Mouse (Mus musculus): ENCODE results near the gene N4bp2. TPM values are rescaled to one million over a fixed set of nuclear protein-coding genes. Genes with fewer than 3 reads are reported as not detected.
A peak's percentile ranks its signal among the peaks of the same experiment; 100 is the strongest.
"Not testable (repeated sequence)": the region's sequence is repeated elsewhere in the genome, so short reads cannot be mapped to it uniquely, and the experiment has no call there.

N4bp2 gene
- 14.2 and 19.0 TPM in 2 replicates for polyA plus RNA-seq (2015; fragmentation: Nextera tagmentation; extraction: Ambion mirVana)

- H3K4me2 ChIP-seq (ENCODE audit: low read length) = peak within 1 kb of the TSS; percentile 74
- H3K9ac ChIP-seq (ENCODE audit: low read depth, low read length) = peak within 1 kb of the TSS; percentile 94
- H3K4me1 ChIP-seq (ENCODE audit: control insufficient read depth, insufficient read depth, low read length) = peaks cover 10% of the 10 kb centered on the region
- ATAC-seq = peak; percentile 64
- no peaks in the 10 kb centered on the region for H3K36me3 ChIP-seq (ENCODE audit: control insufficient read depth, insufficient read depth, low read length)
- under 1% methylated on average over 61 of the region's 80 CpGs for WGBS
- peak within 1 kb of the TSS; percentile 99 for H3K27ac ChIP-seq (ENCODE audit: low read length)
- no peaks in the 10 kb centered on the region for H3K9me3 ChIP-seq (replicated peaks; ENCODE audit: control insufficient read depth, low read length, poor library complexity, severe bottlenecking)
- H3K4me3 ChIP-seq (ENCODE audit: low read depth, low read length) = peak within 1 kb of the TSS; percentile 78
- H3K27me3 ChIP-seq (ENCODE audit: control insufficient read depth, insufficient read depth, low read depth, low read length) = no peaks in the 10 kb centered on the region
These were observed at the start of gene N4bp2 for GRCm38 (mm10) chr5:65763088-65763915. Gene N4bp2, plus strand, starts transcription at chr5:65763521.

DNA sequence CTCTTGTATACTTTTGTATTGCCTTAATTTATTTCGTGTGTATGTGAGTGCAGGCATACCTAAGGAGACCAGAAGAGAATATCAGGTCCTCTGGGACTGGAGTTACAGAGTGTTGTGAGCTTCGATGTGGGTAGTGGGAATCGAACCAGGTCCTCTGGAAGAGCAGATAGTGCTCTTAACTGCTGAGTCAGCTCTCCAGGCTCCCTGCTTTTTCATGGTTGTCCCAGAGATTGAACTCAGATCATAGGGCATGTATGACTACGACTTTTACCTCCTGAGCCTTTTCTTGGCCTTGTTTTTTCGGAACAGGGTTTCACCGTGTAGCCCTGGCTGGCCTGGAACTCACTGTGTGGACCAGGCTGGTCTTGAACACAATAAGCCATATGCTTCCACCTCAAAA, 48.2 kb upstream of the N4bp2 start:
- no peak overlapping the region for H3K27ac ChIP-seq (ENCODE audit: low read length)
- 81% methylated on average over 6 of the region's 6 CpGs for WGBS
- H3K9ac ChIP-seq (ENCODE audit: low read depth, low read length) = no peak overlapping the region
- H3K4me1 ChIP-seq (ENCODE audit: control insufficient read depth, insufficient read depth, low read length) = no peaks in the 10 kb centered on the region
- H3K4me3 ChIP-seq (ENCODE audit: low read depth, low read length) = no peak overlapping the region
- no peaks in the 10 kb centered on the region for H3K36me3 ChIP-seq (ENCODE audit: control insufficient read depth, insufficient read depth, low read length)
- no peaks in the 10 kb centered on the region for H3K9me3 ChIP-seq (replicated peaks; ENCODE audit: control insufficient read depth, low read length, poor library complexity, severe bottlenecking)
- H3K27me3 ChIP-seq (ENCODE audit: control insufficient read depth, insufficient read depth, low read depth, low read length) = no peaks in the 10 kb centered on the region
- no peak overlapping the region for H3K4me2 ChIP-seq (ENCODE audit: low read length)
- no peak for ATAC-seq

DNA sequence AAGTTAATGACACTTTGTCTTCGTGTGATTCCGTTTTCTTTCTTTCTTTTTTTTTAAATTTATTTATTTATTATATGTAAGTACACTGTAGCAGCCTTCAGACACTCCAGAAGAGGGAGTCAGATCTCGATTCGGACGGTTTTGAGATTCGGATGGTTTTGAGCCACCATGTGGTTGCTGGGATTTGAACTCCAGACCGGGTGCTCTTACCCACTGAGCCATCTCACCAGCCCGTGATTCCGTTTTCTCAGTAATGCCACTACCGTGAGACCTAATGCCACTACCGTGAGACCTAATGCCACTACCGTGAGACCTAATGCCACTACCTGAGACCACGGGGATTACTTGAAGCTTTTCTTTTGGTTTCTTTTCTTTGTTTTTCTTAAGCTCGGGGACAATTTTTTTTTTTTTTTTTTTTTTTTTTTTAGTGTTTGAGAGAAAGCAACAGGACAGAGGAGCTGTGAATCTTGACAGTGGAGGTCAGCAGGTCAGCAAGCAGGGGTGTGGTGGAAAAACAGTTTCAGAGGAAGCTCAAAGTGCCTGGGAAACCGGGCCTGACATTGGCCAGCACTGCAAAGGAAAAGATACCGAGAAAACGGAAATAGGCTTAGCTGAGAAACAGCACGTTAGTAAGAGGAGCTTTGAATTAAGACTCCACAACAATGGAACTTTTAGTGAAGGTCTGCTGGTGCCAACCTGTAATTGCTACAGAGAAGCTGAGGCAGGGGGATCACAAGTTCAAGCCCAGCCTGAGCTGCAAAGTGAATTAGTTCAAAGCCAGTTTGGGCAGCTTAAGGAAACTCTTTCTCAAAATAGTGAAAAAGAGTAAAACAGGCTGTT, 46.0 kb upstream of the N4bp2 start:
- Histone ChIP-seq H3K27me3 (ENCODE audit: control insufficient read depth, insufficient read depth, low read depth, low read length) (no peaks in the 10 kb centered on the region), H3K4me3 (ENCODE audit: low read depth, low read length) (no peak overlapping the region), H3K36me3 (ENCODE audit: control insufficient read depth, insufficient read depth, low read length) (no peaks in the 10 kb centered on the region), H3K4me2 (ENCODE audit: low read length) (no peak overlapping the region), H3K9me3 (replicated peaks; ENCODE audit: control insufficient read depth, low read length, poor library complexity, severe bottlenecking) (no peaks in the 10 kb centered on the region), H3K4me1 (ENCODE audit: control insufficient read depth, insufficient read depth, low read length) (no peaks in the 10 kb centered on the region), H3K27ac (ENCODE audit: low read length) (no peak overlapping the region), H3K9ac (ENCODE audit: low read depth, low read length) (no peak overlapping the region)
- no peak for ATAC-seq
- 83% methylated on average over 18 of the region's 18 CpGs for WGBS

DNA sequence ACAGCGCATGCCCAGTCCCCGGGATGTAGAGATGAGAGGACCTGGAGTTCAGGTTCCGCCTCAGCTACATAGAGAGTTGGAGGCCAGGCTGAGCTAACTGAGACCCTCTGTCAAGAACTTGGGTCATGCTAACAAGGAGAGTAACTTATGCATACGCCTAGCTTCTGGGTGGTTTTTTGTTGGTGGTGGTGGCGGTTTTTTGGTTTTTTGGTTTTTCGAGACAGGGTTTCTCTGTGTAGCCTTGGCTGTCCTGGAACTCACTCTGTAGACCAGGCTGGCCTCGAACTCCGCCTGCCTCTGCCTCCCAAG, 45.5 kb upstream of the N4bp2 start:
- H3K27me3 ChIP-seq (ENCODE audit: control insufficient read depth, insufficient read depth, low read depth, low read length); H3K4me1 ChIP-seq (ENCODE audit: control insufficient read depth, insufficient read depth, low read length); H3K9ac ChIP-seq (ENCODE audit: low read depth, low read length); ATAC-seq; H3K36me3 ChIP-seq (ENCODE audit: control insufficient read depth, insufficient read depth, low read length); H3K9me3 ChIP-seq (replicated peaks; ENCODE audit: control insufficient read depth, low read length, poor library complexity, severe bottlenecking); H3K27ac ChIP-seq (ENCODE audit: low read length); H3K4me2 ChIP-seq (ENCODE audit: low read length); H3K4me3 ChIP-seq (ENCODE audit: low read depth, low read length): not testable (repeated sequence)
- 96% methylated on average over 8 of the region's 8 CpGs for WGBS

- Histone ChIP-seq H3K4me1 (ENCODE audit: control insufficient read depth, insufficient read depth, low read length) (no peaks in the 10 kb centered on the region), H3K27ac (ENCODE audit: low read length) (no peak overlapping the region), H3K36me3 (ENCODE audit: control insufficient read depth, insufficient read depth, low read length) (no peaks in the 10 kb centered on the region), H3K27me3 (ENCODE audit: control insufficient read depth, insufficient read depth, low read depth, low read length) (no peaks in the 10 kb centered on the region), H3K9me3 (replicated peaks; ENCODE audit: control insufficient read depth, low read length, poor library complexity, severe bottlenecking) (no peaks in the 10 kb centered on the region), H3K4me3 (ENCODE audit: low read depth, low read length) (no peak overlapping the region), H3K4me2 (ENCODE audit: low read length) (no peak overlapping the region), H3K9ac (ENCODE audit: low read depth, low read length) (no peak overlapping the region)
- 33% methylated on average over 3 of the region's 3 CpGs for WGBS
- no peak for ATAC-seq
These were observed 45.0 kb upstream of the N4bp2 start for GRCm38 (mm10) chr5:65718368-65718767.

- Histone ChIP-seq H3K9me3 (replicated peaks; ENCODE audit: control insufficient read depth, low read length, poor library complexity, severe bottlenecking) (no peaks in the 10 kb centered on the region), H3K4me2 (ENCODE audit: low read length) (peak overlapping the region; percentile 61), H3K27ac (ENCODE audit: low read length) (peak overlapping the region; percentile 56), H3K9ac (ENCODE audit: low read depth, low read length) (peak overlapping the region; percentile 47), H3K36me3 (ENCODE audit: control insufficient read depth, insufficient read depth, low read length) (no peaks in the 10 kb centered on the region), H3K4me3 (ENCODE audit: low read depth, low read length) (peak overlapping the region; percentile 42), H3K4me1 (ENCODE audit: control insufficient read depth, insufficient read depth, low read length) (peaks cover 2% of the 10 kb centered on the region; the same call in 1 of the 2 replicates), H3K27me3 (ENCODE audit: control insufficient read depth, insufficient read depth, low read depth, low read length) (no peaks in the 10 kb centered on the region)
- WGBS = under 1% methylated on average over 23 of the region's 23 CpGs
- ATAC-seq = peak; percentile 88
These were observed 38.8 kb upstream of the N4bp2 start for GRCm38 (mm10) chr5:65724311-65725054.

DNA sequence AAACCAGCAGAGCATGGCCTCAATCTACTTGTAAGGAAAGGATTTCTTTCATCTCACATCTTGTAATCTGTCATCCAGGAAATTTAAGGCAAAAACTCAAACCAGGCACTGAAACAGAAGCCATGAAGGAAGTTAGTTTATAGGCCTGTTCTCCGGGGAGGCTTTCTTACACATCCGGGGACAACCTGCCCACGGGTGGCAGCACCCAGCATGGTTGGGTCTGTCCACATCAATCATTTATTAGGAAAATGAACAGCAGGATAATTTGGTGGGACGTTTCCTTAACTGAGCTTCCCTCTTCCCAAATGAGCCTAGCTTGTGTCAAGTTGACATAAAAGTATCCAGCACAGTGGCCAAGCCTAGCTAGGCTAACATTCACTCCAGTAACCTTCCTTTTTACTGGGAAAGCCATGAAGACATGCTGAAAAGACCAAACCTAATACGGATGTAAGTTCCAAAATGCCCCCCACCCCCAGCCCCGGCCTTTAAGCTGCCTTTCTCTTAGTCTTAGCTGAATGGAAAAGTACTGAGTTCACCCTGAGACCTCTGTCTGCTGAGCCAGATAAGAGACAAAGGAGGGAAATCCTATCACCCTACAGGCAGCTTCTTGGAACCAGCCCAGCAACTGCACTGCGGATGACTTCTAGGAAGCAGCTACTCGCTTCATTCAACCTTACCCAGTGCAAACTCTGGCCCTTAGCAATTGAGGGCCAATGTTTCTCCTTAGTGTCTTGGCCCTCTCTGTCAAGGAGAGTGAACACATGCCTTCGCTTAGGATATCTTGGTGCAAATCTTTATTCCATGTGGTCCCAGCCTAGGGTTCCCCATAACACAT, 31.9 kb upstream of the N4bp2 start:
- Histone ChIP-seq H3K4me1 (ENCODE audit: control insufficient read depth, insufficient read depth, low read length) (no peaks in the 10 kb centered on the region), H3K36me3 (ENCODE audit: control insufficient read depth, insufficient read depth, low read length) (no peaks in the 10 kb centered on the region)
- 42% methylated on average over 9 of the region's 9 CpGs for WGBS

DNA sequence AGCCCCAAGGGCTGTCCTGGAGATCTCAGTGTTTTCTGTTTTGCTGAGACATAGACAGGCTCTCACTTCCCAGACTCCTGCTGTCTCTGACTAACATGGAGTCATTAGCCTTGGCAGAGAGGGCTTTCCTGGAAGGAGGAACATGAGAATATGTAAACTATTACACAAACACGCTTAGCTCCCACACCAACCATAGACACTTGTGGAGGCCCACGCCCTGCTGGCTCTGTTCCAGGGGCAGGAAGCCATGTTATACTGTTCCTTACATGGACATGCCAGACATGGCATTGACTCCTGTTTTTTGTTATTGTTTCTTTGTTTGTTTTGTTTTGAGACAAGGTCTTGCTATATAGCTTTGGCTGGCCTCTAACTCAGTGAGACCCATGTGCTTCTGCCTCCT, 27.7 kb upstream of the N4bp2 start:
- Histone ChIP-seq H3K27ac (ENCODE audit: low read length) (no peak overlapping the region), H3K9ac (ENCODE audit: low read depth, low read length) (no peak overlapping the region), H3K9me3 (replicated peaks; ENCODE audit: control insufficient read depth, low read length, poor library complexity, severe bottlenecking) (no peaks in the 10 kb centered on the region), H3K36me3 (ENCODE audit: control insufficient read depth, insufficient read depth, low read length) (no peaks in the 10 kb centered on the region), H3K4me2 (ENCODE audit: low read length) (no peak overlapping the region), H3K4me1 (ENCODE audit: control insufficient read depth, insufficient read depth, low read length) (no peaks in the 10 kb centered on the region), H3K4me3 (ENCODE audit: low read depth, low read length) (no peak overlapping the region), H3K27me3 (ENCODE audit: control insufficient read depth, insufficient read depth, low read depth, low read length) (no peaks in the 10 kb centered on the region; the same call in 1 of the 2 replicates)
- no peak for ATAC-seq
- WGBS = 86% methylated on average over 2 of the region's 2 CpGs

More for the DNA sequence above, 31.9 kb upstream of the N4bp2 start:
- Histone ChIP-seq H3K9me3 (replicated peaks; ENCODE audit: control insufficient read depth, low read length, poor library complexity, severe bottlenecking) (no peaks in the 10 kb centered on the region), H3K27me3 (ENCODE audit: control insufficient read depth, insufficient read depth, low read depth, low read length) (no peaks in the 10 kb centered on the region; the same call in 1 of the 2 replicates), H3K4me2 (ENCODE audit: low read length) (no peak overlapping the region), H3K9ac (ENCODE audit: low read depth, low read length) (no peak overlapping the region), H3K4me3 (ENCODE audit: low read depth, low read length) (no peak overlapping the region), H3K27ac (ENCODE audit: low read length) (no peak overlapping the region)
- no peak for ATAC-seq
